Mouse (Mus musculus) midbrain, embryonic 12.5 days (tissue): ENCODE results near the gene Efcc1. TPM values are rescaled to one million over a fixed set of nuclear protein-coding genes. Genes with fewer than 3 reads are reported as not detected.

Source experiments
- ATAC-seq: fragments of 200-750 bp; cut with Nextera tagmentation; 2 replicates; pipeline ENCODE4 v1.8.0; 2017; ENCODE audit warnings: low read depth, moderate TSS enrichment, moderate library complexity; ENCODE audit not compliant: low FRiP score
- H3K27ac ChIP-seq: fragments of 300-500 bp; sonication (generic); replicated peaks from 2 replicates; pipeline ENCODE4 v1.5.1; 2016; ENCODE audit warnings: mild to moderate bottlenecking
- H3K27me3 ChIP-seq: fragments of 300-500 bp; sonication (generic); 2 replicates; pipeline ENCODE4 v1.6.1; 2016; ENCODE audit warnings: mild to moderate bottlenecking
- H3K36me3 ChIP-seq: fragments of 300-500 bp; sonication (generic); 2 replicates; pipeline ENCODE4 v1.6.1; 2016
- H3K4me1 ChIP-seq: fragments of 300-500 bp; sonication (generic); 2 replicates; pipeline ENCODE4 v1.6.1; 2016
- H3K4me2 ChIP-seq: fragments of 300-500 bp; sonication (generic); replicated peaks from 2 replicates; pipeline ENCODE4 v1.6.1; 2016; ENCODE audit warnings: mild to moderate bottlenecking, moderate library complexity
- H3K4me3 ChIP-seq: fragments of 300-500 bp; sonication (generic); 2 replicates; pipeline ENCODE4 v1.5.1; 2016; ENCODE audit warnings: mild to moderate bottlenecking
- H3K9ac ChIP-seq: fragments of 300-500 bp; sonication (generic); replicated peaks from 2 replicates; pipeline ENCODE4 v1.6.1; 2016; ENCODE audit warnings: mild to moderate bottlenecking, moderate library complexity
- H3K9me3 ChIP-seq: fragments of 300-500 bp; sonication (generic); 2 replicates; pipeline ENCODE4 v1.6.1; 2016; ENCODE audit warnings: mild to moderate bottlenecking
- WGBS: fragments of 180-500 bp; shearing (Covaris S2); methylation state at CpG from one replicate; pipeline ENCODE4 v1.1.7; 2016; 5-methylcytosine and 5-hydroxymethylcytosine counted together
- polyA plus RNA-seq: library from polyadenylated mRNA; unstranded; fragments of >200 nt; fragmentation: Nextera tagmentation; extraction: Ambion mirVana; gene quantifications from 2 replicates; pipeline ENCODE4 v1.2.1, GENCODE M21; 2016

Gene Efcc1
- polyA plus RNA-seq, 1 experiment from 2014 or later = 4.4 TPM

- ATAC-seq = no peak
- no peak overlapping the region for H3K4me3 ChIP-seq
- WGBS = 93% methylated on average over 6 of the region's 6 CpGs
- H3K36me3 ChIP-seq = no peaks in the 10 kb centered on the region
- H3K27ac ChIP-seq = no peak overlapping the region
- H3K4me1 ChIP-seq = no peaks in the 10 kb centered on the region
- H3K9ac ChIP-seq = no peak overlapping the region
- H3K4me2 ChIP-seq = no peak overlapping the region
- no peaks in the 10 kb centered on the region for H3K27me3 ChIP-seq
- H3K9me3 ChIP-seq = no peaks in the 10 kb centered on the region
These were observed 68.9 kb downstream of the Efcc1 start for GRCm38 (mm10) chr6:87799576-87799975.

GRCm38 (mm10) chr6:87802462-87802861, 71.8 kb downstream of the Efcc1 start:
- H3K27me3 ChIP-seq = no peaks in the 10 kb centered on the region
- no peaks in the 10 kb centered on the region for H3K4me1 ChIP-seq
- H3K36me3 ChIP-seq = no peaks in the 10 kb centered on the region
- H3K9me3 ChIP-seq = no peaks in the 10 kb centered on the region
- ATAC-seq = no peak
- H3K4me3 ChIP-seq = no peak overlapping the region
- H3K27ac ChIP-seq = no peak overlapping the region
- WGBS = 83% methylated on average over 7 of the region's 7 CpGs
- H3K4me2 ChIP-seq = no peak overlapping the region
- H3K9ac ChIP-seq = no peak overlapping the region

- no peak for ATAC-seq
- H3K9ac ChIP-seq = no peak overlapping the region
- no peak overlapping the region for H3K4me2 ChIP-seq
- H3K4me1 ChIP-seq = no peaks in the 10 kb centered on the region
- no peaks in the 10 kb centered on the region for H3K9me3 ChIP-seq
- WGBS = 90% methylated on average over 1 of the region's 1 CpGs
- H3K27ac ChIP-seq = no peak overlapping the region
- no peaks in the 10 kb centered on the region for H3K27me3 ChIP-seq
- H3K36me3 ChIP-seq = 0 out of 2 replicates have a peak, but pooled peaks cover 3% of the 10 kb centered on the region
- no peak overlapping the region for H3K4me3 ChIP-seq
These were observed 73.4 kb downstream of the Efcc1 start for GRCm38 (mm10) chr6:87804036-87804435.

GRCm38 (mm10) chr6:87804886-87805285, 74.2 kb downstream of the Efcc1 start:
- no peak overlapping the region for H3K27ac ChIP-seq
- no peak for ATAC-seq
- no peak overlapping the region for H3K4me3 ChIP-seq
- H3K9me3 ChIP-seq = no peaks in the 10 kb centered on the region
- H3K27me3 ChIP-seq = 0 out of 2 replicates have a peak, but pooled peaks cover 4% of the 10 kb centered on the region
- WGBS = 79% methylated on average over 7 of the region's 7 CpGs
- peaks cover 3% of the 10 kb centered on the region; the same call in 1 of the 2 replicates for H3K4me1 ChIP-seq
- no peak overlapping the region for H3K9ac ChIP-seq
- no peak overlapping the region for H3K4me2 ChIP-seq
- 0 out of 2 replicates have a peak, but pooled peaks cover 3% of the 10 kb centered on the region for H3K36me3 ChIP-seq

GRCm38 (mm10) chr6:87805448-87805847, 74.8 kb downstream of the Efcc1 start:
- 0 out of 2 replicates have a peak, but pooled peaks cover 4% of the 10 kb centered on the region for H3K27me3 ChIP-seq
- WGBS = 92% methylated on average over 7 of the region's 7 CpGs
- H3K36me3 ChIP-seq = 0 out of 2 replicates have a peak, but pooled peaks cover 3% of the 10 kb centered on the region
- H3K4me3 ChIP-seq = no peak overlapping the region
- H3K9ac ChIP-seq = no peak overlapping the region
- H3K27ac ChIP-seq = no peak overlapping the region
- H3K9me3 ChIP-seq = no peaks in the 10 kb centered on the region
- no peak for ATAC-seq
- peaks cover 4% of the 10 kb centered on the region; the same call in 1 of the 2 replicates for H3K4me1 ChIP-seq
- H3K4me2 ChIP-seq = no peak overlapping the region

Other genes starting within 250 kb of the Efcc1 start
- 2.0 and 2.6 TPM in 2 replicates for gene Arhgap25, start 197.6 kb upstream of the Efcc1 start, polyA plus RNA-seq
- gene Prokr1, start 140.1 kb upstream of the Efcc1 start, polyA plus RNA-seq = 3.0 and 3.4 TPM in 2 replicates
- gene Aplf, start 58.7 kb upstream of the Efcc1 start, polyA plus RNA-seq = 10.1 and 10.2 TPM in 2 replicates
- gene Gp9, start 47.2 kb downstream of the Efcc1 start, polyA plus RNA-seq = 1.4 and 1.7 TPM in 2 replicates
- 10.6 and 11.0 TPM in 2 replicates for gene Rab43, start 81.3 kb downstream of the Efcc1 start, polyA plus RNA-seq
- 2.3 and 2.8 TPM in 2 replicates for gene Gm45140, start 104.9 kb downstream of the Efcc1 start, polyA plus RNA-seq
- 52.5 and 54.2 TPM in 2 replicates for gene Isy1, start 107.9 kb downstream of the Efcc1 start, polyA plus RNA-seq
- 905 and 949 TPM in 2 replicates for gene Cnbp, start 120.2 kb downstream of the Efcc1 start, polyA plus RNA-seq
- gene Copg1, start 156.9 kb downstream of the Efcc1 start, polyA plus RNA-seq = 155 TPM in 2 replicates
- 37.2 and 42.1 TPM in 2 replicates for gene Hmces, start 183.1 kb downstream of the Efcc1 start, polyA plus RNA-seq